Mouse (Mus musculus): ENCODE data around the gene Scel. TPM values are rescaled to one million over a fixed set of nuclear protein-coding genes. Genes with fewer than 3 reads are reported as not detected.
"Not testable (repeated sequence)": the region's sequence is repeated elsewhere in the genome, so short reads cannot be mapped to it uniquely, and the experiment has no call there.

The Scel gene
- polyA plus RNA-seq, 1 experiment from 2014 or later: 0.69 TPM

DNA sequence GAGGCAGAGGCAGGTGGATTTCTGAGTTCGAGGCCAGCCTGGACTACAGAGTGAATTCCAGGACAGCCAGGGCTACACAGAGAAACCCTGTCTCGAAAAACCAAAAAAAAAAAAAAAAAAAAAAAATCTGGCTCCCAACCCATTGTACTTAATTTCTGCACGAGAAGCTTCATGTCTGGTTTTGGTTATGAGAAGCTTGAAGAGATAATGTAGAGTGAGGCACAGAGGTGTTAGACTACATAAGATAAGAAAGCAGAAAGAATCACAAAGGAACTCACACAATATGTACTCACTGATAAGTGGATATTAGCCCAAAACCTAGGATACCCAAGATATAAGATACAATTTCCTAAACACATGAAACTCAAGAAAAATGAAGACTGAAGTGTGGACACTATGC, 36.9 kb upstream of the Scel start:
- not testable (repeated sequence) for H3K27ac ChIP-seq (replicated peaks; ENCODE audit: low read depth, low read length); H3K4me1 ChIP-seq (ENCODE audit: control insufficient read depth, insufficient read depth, low read length); H3K4me3 ChIP-seq (ENCODE audit: low read depth, low read length); ATAC-seq (replicated peaks; ENCODE audit: insufficient number of reproducible peaks, low FRiP score, low TSS enrichment, low read depth); H3K27me3 ChIP-seq (ENCODE audit: control insufficient read depth, insufficient read depth, low read length); H3K9me3 ChIP-seq (replicated peaks; ENCODE audit: control insufficient read depth, low read length); H3K4me2 ChIP-seq (ENCODE audit: low read depth, low read length); H3K9ac ChIP-seq (replicated peaks; ENCODE audit: low read length); H3K36me3 ChIP-seq (replicated peaks; ENCODE audit: control insufficient read depth, insufficient read depth, low read depth, low read length); DNase-seq (ENCODE audit: low spot score)
- WGBS: 97% methylated on average over 3 of the region's 3 CpGs

- Histone ChIP-seq H3K36me3 (replicated peaks; ENCODE audit: control insufficient read depth, insufficient read depth, low read depth, low read length) (no peaks in the 10 kb centered on the region), H3K4me1 (ENCODE audit: control insufficient read depth, insufficient read depth, low read length) (no peaks in the 10 kb centered on the region), H3K27ac (replicated peaks; ENCODE audit: low read depth, low read length) (no peak overlapping the region), H3K9ac (replicated peaks; ENCODE audit: low read length) (no peak overlapping the region), H3K9me3 (replicated peaks; ENCODE audit: control insufficient read depth, low read length) (no peaks in the 10 kb centered on the region), H3K27me3 (ENCODE audit: control insufficient read depth, insufficient read depth, low read length) (no peaks in the 10 kb centered on the region), H3K4me3 (ENCODE audit: low read depth, low read length) (no peak overlapping the region), H3K4me2 (ENCODE audit: low read depth, low read length) (no peak overlapping the region)
- DNase-seq (ENCODE audit: low spot score) (no peak), ATAC-seq (replicated peaks; ENCODE audit: insufficient number of reproducible peaks, low FRiP score, low TSS enrichment, low read depth) (no peak)
- 88% methylated on average over 3 of the region's 3 CpGs for WGBS
These were observed 35.9 kb upstream of the Scel start for GRCm38 (mm10) chr14:103477281-103477680.

DNA sequence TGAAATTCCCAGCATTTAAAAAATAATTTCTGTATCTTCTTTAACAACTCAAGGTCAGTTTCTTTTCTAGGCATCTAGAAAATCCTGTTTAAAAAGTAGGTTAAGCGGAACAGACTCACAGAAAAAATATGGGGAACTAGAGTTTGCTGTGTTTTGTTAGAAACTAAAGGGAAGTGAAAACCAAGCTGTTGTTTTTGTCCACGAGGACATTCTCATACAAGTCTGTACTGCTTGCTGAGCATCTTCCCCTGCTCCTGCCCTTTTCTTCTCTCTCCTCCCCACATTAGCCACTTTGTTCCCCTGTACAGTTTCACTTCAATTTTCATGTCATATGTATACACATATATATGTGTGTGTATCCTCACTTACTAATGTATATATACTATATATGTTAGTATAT, 35.2 kb upstream of the Scel start:
- Histone ChIP-seq H3K27me3 (ENCODE audit: control insufficient read depth, insufficient read depth, low read length) (no peaks in the 10 kb centered on the region), H3K36me3 (replicated peaks; ENCODE audit: control insufficient read depth, insufficient read depth, low read depth, low read length) (no peaks in the 10 kb centered on the region), H3K27ac (replicated peaks; ENCODE audit: low read depth, low read length) (no peak overlapping the region), H3K4me2 (ENCODE audit: low read depth, low read length) (no peak overlapping the region), H3K4me3 (ENCODE audit: low read depth, low read length) (no peak overlapping the region), H3K4me1 (ENCODE audit: control insufficient read depth, insufficient read depth, low read length) (no peaks in the 10 kb centered on the region), H3K9me3 (replicated peaks; ENCODE audit: control insufficient read depth, low read length) (no peaks in the 10 kb centered on the region), H3K9ac (replicated peaks; ENCODE audit: low read length) (no peak overlapping the region)
- DNase-seq (ENCODE audit: low spot score) (no peak), ATAC-seq (replicated peaks; ENCODE audit: insufficient number of reproducible peaks, low FRiP score, low TSS enrichment, low read depth) (no peak)
- 79% methylated on average over 2 of the region's 2 CpGs for WGBS

GRCm38 (mm10) chr14:103479446-103479845, 33.7 kb upstream of the Scel start:
- no peaks in the 10 kb centered on the region for H3K27me3 ChIP-seq (ENCODE audit: control insufficient read depth, insufficient read depth, low read length)
- H3K4me2 ChIP-seq (ENCODE audit: low read depth, low read length): no peak overlapping the region
- H3K9me3 ChIP-seq (replicated peaks; ENCODE audit: control insufficient read depth, low read length): no peaks in the 10 kb centered on the region
- H3K4me3 ChIP-seq (ENCODE audit: low read depth, low read length): no peak overlapping the region
- ATAC-seq (replicated peaks; ENCODE audit: insufficient number of reproducible peaks, low FRiP score, low TSS enrichment, low read depth): no peak
- WGBS: 62% methylated on average over 7 of the region's 7 CpGs
- H3K4me1 ChIP-seq (ENCODE audit: control insufficient read depth, insufficient read depth, low read length): no peaks in the 10 kb centered on the region
- no peak overlapping the region for H3K9ac ChIP-seq (replicated peaks; ENCODE audit: low read length)
- no peak overlapping the region for H3K27ac ChIP-seq (replicated peaks; ENCODE audit: low read depth, low read length)
- no peak for DNase-seq (ENCODE audit: low spot score)
- no peaks in the 10 kb centered on the region for H3K36me3 ChIP-seq (replicated peaks; ENCODE audit: control insufficient read depth, insufficient read depth, low read depth, low read length)

DNA sequence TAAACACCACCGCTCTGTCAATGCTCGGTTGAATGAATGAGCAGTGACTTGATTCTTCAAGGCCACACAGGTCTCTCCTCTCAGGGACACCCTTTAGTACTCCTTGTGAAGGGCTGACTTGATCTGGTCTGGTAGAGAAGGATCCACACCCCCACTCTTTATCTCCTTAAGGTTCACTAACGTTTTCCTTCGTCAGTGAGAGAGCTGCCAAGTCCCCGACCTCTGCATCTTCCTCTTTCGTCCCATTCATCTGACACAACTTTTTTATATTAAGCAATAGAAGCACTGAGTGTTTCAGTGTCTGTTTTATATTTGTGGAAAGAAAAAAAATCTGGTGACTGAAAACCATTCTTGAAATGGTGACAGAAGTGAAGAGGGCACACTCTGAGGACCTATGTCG, 31.6 kb upstream of the Scel start:
- H3K4me1 ChIP-seq (ENCODE audit: control insufficient read depth, insufficient read depth, low read length): no peaks in the 10 kb centered on the region

GRCm38 (mm10) chr14:103485671-103486070, 27.5 kb upstream of the Scel start:
- WGBS: 92% methylated on average over 8 of the region's 8 CpGs
- DNase-seq (ENCODE audit: low spot score) (no peak), ATAC-seq (replicated peaks; ENCODE audit: insufficient number of reproducible peaks, low FRiP score, low TSS enrichment, low read depth) (no peak)
- no peaks in the 10 kb centered on the region for H3K36me3 ChIP-seq (replicated peaks; ENCODE audit: control insufficient read depth, insufficient read depth, low read depth, low read length)
- H3K4me1 ChIP-seq (ENCODE audit: control insufficient read depth, insufficient read depth, low read length): no peaks in the 10 kb centered on the region
- no peak overlapping the region for H3K27ac ChIP-seq (replicated peaks; ENCODE audit: low read depth, low read length)
- no peaks in the 10 kb centered on the region for H3K27me3 ChIP-seq (ENCODE audit: control insufficient read depth, insufficient read depth, low read length)
- no peaks in the 10 kb centered on the region for H3K9me3 ChIP-seq (replicated peaks; ENCODE audit: control insufficient read depth, low read length)
- no peak overlapping the region for H3K9ac ChIP-seq (replicated peaks; ENCODE audit: low read length)
- no peak overlapping the region for H3K4me2 ChIP-seq (ENCODE audit: low read depth, low read length)
- H3K4me3 ChIP-seq (ENCODE audit: low read depth, low read length): no peak overlapping the region

More for the DNA sequence above, 31.6 kb upstream of the Scel start:
- no peak for DNase-seq (ENCODE audit: low spot score)
- no peak for ATAC-seq (replicated peaks; ENCODE audit: insufficient number of reproducible peaks, low FRiP score, low TSS enrichment, low read depth)
- no peak overlapping the region for H3K4me3 ChIP-seq (ENCODE audit: low read depth, low read length)
- no peak overlapping the region for H3K9ac ChIP-seq (replicated peaks; ENCODE audit: low read length)
- no peak overlapping the region for H3K27ac ChIP-seq (replicated peaks; ENCODE audit: low read depth, low read length)
- H3K27me3 ChIP-seq (ENCODE audit: control insufficient read depth, insufficient read depth, low read length): no peaks in the 10 kb centered on the region
- no peaks in the 10 kb centered on the region for H3K36me3 ChIP-seq (replicated peaks; ENCODE audit: control insufficient read depth, insufficient read depth, low read depth, low read length)
- 84% methylated on average over 7 of the region's 7 CpGs for WGBS
- H3K4me2 ChIP-seq (ENCODE audit: low read depth, low read length): no peak overlapping the region
- H3K9me3 ChIP-seq (replicated peaks; ENCODE audit: control insufficient read depth, low read length): no peaks in the 10 kb centered on the region

DNA sequence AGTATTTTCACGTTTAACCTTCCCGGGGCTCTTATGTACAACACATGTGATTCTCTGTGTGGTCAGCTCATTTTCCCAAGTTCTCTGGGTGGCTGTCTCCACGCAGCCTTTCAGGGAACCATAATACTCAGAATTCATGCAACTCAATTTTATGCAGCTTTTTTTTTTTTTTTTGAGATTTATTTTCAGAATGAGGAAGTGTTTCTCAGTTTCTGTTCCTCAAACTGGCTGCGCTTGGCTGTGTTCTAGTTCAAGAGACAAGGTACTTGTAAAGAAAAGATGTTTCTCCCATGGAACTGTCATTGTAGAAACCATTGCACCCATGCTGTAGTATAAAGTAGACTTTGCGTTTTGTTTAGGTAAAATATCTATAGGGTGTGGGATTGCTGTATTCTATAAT, 26.2 kb upstream of the Scel start:
- WGBS: 88% methylated on average over 5 of the region's 5 CpGs
- Histone ChIP-seq H3K4me3 (ENCODE audit: low read depth, low read length) (no peak overlapping the region), H3K9ac (replicated peaks; ENCODE audit: low read length) (no peak overlapping the region), H3K27ac (replicated peaks; ENCODE audit: low read depth, low read length) (no peak overlapping the region), H3K4me1 (ENCODE audit: control insufficient read depth, insufficient read depth, low read length) (no peaks in the 10 kb centered on the region), H3K27me3 (ENCODE audit: control insufficient read depth, insufficient read depth, low read length) (no peaks in the 10 kb centered on the region), H3K4me2 (ENCODE audit: low read depth, low read length) (no peak overlapping the region), H3K36me3 (replicated peaks; ENCODE audit: control insufficient read depth, insufficient read depth, low read depth, low read length) (no peaks in the 10 kb centered on the region), H3K9me3 (replicated peaks; ENCODE audit: control insufficient read depth, low read length) (no peaks in the 10 kb centered on the region)
- no peak for DNase-seq (ENCODE audit: low spot score)
- no peak for ATAC-seq (replicated peaks; ENCODE audit: insufficient number of reproducible peaks, low FRiP score, low TSS enrichment, low read depth)

- no peak for DNase-seq (ENCODE audit: low spot score)
These were observed 24.5 kb upstream of the Scel start for GRCm38 (mm10) chr14:103488659-103489058.

More at GRCm38 (mm10) chr14:103488659-103489058, 24.5 kb upstream of the Scel start:
- H3K27me3 ChIP-seq (ENCODE audit: control insufficient read depth, insufficient read depth, low read length): no peaks in the 10 kb centered on the region
- H3K27ac ChIP-seq (replicated peaks; ENCODE audit: low read depth, low read length): no peak overlapping the region
- no peak overlapping the region for H3K9ac ChIP-seq (replicated peaks; ENCODE audit: low read length)
- no peak overlapping the region for H3K4me2 ChIP-seq (ENCODE audit: low read depth, low read length)
- H3K4me1 ChIP-seq (ENCODE audit: control insufficient read depth, insufficient read depth, low read length): no peaks in the 10 kb centered on the region
- no peak overlapping the region for H3K4me3 ChIP-seq (ENCODE audit: low read depth, low read length)
- no peak for ATAC-seq (replicated peaks; ENCODE audit: insufficient number of reproducible peaks, low FRiP score, low TSS enrichment, low read depth)
- H3K9me3 ChIP-seq (replicated peaks; ENCODE audit: control insufficient read depth, low read length): no peaks in the 10 kb centered on the region
- H3K36me3 ChIP-seq (replicated peaks; ENCODE audit: control insufficient read depth, insufficient read depth, low read depth, low read length): no peaks in the 10 kb centered on the region
- 76% methylated on average over 3 of the region's 3 CpGs for WGBS

Measured in embryonic facial prominence, embryonic 11.5 days (tissue).